Mouse (Mus musculus) frontal cortex, adult (tissue): ENCODE measurements around the gene Klk8.

ENCODE experiments used
- ATAC-seq: cut with Nextera tagmentation; 2 replicates; pipeline ENCODE4 v1.9.2; 2017; ENCODE audit warnings: mild to moderate bottlenecking, moderate library complexity, mixed read lengths; ENCODE audit not compliant: low TSS enrichment

Klk8 gene

DNA sequence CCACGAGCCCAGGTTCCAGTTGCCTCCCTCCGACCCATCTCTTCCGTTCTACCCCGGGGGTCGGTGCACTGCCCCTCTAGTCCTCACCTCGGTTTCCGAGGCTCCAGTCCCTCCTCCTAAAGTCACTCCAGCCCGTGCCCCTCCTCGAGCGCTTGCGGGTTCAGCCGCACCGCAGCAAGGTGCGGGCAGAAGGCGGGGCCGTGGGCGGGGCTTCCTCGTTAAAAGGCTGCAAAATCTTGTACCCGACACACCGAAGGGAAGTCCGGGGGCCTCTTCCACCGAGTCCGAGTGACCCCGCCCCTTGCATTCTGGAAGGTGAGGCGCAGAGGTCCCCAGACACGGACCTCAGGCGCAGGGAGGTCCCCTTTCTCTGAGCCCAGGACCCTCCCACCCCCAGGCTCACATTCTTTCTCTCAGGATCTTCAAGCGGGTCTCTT is at the start of gene Klk8:
Gene Klk8 (plus strand): TSS at position 245 of the 437 bp plus-strand sequence.
- ATAC-seq, result peak; percentile 34; the same call in 1 of the 2 replicates

DNA sequence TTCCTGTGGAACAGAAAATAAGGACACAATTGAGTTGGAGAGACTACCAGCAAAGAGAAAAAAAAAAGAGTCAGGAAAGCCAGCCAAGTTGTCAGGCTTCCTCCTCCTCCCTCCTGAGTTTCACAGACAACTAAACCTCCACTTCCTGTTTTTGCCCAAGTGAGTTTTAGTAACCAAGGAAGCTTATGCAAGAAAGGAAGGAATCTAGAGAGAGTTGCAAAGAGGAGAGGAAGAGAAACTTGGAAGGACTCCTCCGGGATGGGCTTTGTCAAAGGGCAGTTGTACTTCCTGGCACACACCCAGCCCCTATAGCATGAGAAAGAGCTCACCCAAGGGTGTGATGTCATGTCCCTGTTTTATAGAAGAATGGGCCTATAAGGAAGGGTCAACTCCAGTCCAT is 49.6 kb upstream of the Klk8 start:
- peak; percentile 47; the same call in 1 of the 2 replicates for ATAC-seq

DNA sequence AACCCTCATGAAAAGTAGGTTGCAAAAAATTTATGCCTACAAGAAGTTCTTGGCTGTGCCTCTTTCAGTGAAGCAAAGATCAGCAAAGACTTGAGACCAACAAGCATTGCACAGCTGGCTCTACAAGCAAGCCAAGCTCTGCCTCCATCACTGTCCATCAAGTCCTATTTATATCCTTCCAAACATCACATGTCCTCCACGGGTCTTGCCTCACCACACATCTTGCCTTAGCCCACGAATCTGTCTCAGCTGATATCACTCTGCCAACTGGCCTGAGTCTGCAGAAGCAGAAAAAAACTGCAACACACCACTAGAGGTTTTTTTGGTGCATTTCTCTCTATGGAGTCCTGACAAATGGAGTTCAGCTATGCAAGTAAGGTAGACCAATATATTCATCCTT is 44.6 kb upstream of the Klk8 start:
- no peak for ATAC-seq

DNA sequence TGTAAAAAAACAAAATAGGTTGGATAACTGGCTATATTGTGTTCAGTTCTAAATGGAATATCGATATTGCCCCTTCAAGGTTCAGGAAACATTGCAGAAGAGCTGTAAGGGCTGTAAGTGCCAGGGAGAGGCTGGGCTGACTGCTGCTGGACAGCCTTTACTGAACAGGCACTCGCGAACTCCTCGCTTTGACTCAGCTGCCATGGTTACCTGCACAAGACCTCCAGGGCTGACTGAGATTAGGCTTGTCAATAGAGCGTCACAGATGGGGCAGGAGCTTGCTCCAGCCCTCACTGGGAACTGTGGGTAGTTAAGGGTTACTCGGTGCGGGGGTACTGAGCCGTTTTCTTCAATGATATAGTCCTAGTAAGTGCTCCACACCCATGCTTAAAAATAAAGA is 30.9 kb upstream of the Klk8 start:
- no peak for ATAC-seq

DNA sequence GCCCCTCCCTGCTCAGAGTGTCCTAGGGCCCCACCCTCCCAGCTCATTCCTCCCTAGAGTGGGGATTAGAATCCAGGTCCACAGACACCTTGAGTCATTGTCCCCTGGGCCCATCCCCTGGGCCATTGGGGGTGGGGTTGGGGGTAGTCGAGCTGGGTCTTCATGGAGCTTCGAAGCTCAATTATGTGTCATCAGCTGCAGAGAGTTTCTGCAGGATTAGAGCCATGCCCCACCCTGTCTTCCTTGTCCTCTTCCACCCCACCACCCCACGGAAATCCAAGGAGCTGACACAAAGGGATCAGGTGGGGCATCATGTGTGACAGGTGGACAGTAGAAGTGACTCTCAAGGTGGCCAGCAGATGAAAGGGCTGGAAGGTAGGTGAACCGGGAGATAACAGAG is 28.8 kb upstream of the Klk8 start, which contains the start of gene Klk12:
Gene Klk12 (plus strand): TSS at position 301 of the 400 bp plus-strand sequence.
- no peak for ATAC-seq

DNA sequence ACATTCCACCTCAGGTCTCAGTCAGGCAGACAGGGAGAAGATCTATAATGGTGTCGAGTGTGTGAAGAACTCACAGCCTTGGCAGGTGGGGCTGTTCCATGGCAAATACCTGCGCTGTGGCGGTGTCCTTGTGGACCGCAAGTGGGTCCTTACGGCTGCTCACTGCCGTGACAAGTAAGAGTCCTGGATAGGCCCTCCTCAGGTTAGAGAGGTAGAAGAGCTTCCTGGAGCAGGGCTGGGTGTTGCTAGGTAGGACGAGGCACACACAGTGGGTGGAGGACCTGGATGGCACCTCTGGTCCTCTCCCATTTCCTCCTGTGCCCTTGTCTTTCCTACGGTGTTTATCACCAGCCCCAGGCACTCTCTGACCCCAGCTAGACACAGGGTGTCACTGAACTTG is 27.7 kb upstream of the Klk8 start:
- ATAC-seq, result no peak

DNA sequence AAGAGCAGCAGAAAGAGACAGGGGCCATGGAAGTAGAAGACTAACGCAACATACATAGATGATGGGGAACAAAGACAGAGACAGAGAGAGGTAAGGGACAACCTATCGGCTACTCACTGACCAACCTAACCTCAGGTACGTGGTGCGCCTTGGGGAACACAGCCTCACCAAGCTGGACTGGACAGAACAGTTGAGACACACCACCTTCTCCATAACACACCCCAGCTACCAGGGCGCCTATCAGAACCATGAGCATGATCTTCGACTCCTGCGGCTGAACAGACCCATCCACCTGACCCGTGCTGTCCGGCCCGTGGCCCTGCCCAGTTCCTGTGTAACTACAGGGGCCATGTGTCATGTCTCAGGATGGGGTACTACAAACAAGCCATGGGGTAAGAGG is 26.7 kb upstream of the Klk8 start:
- no peak for ATAC-seq

DNA sequence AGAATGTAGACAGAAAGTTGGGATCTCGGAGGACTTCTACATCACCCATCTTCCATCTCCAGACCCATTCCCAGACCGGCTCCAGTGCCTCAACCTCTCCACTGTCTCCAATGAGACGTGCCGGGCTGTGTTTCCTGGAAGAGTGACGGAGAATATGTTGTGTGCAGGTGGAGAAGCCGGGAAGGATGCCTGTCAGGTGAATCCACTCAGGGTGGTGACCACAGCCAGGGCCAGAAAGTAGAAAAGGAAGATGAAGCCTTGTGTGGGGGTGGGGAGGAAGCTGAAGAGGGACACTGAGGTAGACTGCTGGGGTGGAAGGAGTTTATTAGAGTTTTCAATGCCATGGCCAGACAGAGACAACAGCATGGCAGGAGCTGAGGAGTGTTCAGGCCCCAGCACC is 25.5 kb upstream of the Klk8 start:
- ATAC-seq, result no peak

DNA sequence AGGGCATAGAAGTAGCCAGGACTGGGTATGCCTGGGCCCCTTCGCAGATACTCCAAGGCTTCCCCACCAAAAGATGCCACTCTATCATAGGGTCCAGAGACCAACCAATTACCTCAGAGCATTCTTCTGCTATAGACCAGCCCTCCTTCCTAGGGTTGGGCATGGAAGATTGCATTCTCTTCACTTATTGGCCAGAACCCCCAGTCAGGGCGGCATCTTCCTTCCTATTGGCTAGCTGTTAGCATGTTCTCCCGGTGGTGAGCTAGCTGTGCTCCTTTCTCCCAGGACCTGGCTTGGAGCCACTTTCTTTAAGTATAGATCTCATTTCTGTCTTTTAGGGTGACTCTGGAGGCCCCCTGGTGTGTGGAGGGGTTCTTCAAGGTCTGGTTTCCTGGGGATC is 24.5 kb upstream of the Klk8 start:
- ATAC-seq, result no peak

DNA sequence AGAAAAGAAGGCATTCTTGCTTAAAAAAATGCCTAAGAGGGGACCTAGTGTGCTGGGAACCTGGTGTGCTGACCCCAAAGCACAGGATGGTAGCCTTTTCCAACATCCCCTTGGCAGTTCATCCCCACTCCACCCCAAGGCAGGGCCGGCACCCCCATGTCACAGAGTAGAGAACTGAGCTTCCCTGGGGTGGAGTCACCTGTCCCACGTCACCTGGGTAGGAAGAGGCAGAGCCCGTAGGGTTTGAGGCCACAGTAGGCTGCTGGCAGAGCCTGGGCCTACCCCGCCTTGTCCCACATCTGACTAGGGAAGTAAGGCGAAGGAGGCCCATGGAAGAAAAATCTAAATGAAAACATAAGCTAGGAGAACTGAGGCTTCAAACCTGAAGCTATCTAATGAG is 23.0 kb upstream of the Klk8 start, which contains the start of gene Klk11:
Gene Klk11 (plus strand): TSS at position 241 of the 400 bp plus-strand sequence.
- no peak for ATAC-seq

DNA sequence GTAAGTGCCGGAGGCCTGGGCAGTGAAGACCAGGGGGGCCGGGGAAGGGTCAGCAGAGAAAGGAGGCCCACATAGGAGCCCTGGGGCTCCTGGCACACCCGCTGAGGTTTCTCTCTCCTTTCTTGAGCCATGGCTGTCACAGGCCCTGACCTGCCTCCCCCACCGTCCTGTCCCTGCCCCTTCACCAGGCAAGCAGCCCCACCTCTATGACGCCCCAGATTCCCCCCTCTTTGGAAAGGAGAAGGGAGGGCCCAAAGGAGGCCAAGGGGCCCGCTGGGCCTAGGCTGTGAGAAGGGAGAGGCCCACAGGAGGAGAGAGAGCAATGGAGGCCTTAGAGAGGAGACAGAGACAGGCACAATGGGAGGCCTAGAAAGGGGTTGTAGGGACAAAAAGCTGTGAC is 22.6 kb upstream of the Klk8 start:
- no peak for ATAC-seq

DNA sequence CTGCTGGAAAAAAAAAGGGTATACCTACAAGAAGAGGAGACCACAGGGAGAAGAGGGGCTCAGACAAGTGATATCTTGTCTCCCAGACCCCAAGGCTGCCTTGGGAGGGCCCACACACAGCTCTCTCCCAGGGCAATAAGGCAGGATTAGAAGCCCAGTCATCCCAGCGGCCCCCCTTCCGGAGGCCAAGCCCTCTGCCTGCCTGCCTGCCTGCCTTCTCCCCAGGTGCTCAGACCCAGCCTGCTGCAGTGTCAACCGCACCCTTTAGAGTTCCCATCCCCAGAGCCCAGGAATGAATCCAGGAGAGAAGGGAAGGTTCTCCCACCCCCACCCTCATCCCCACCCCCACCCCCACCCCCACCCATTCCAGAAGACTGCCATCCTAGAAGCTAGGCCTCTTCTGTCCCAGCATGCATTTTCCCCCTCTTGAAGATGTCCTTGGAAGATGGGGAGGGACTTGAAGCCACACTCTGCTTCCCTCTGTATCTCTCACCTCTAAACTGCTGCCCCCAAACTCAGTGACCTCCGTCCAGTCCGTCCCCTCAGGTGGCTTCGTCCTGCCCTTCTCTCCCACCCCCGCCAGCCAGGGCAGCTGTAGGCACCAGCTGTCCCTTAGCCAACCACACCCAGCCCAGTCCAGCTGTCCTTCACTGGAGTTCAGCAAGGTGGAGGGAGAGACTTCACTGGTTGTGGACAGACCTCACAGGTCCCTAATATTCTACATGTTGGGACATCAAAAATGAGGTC is 21.9 kb upstream of the Klk8 start:
- no peak for ATAC-seq

DNA sequence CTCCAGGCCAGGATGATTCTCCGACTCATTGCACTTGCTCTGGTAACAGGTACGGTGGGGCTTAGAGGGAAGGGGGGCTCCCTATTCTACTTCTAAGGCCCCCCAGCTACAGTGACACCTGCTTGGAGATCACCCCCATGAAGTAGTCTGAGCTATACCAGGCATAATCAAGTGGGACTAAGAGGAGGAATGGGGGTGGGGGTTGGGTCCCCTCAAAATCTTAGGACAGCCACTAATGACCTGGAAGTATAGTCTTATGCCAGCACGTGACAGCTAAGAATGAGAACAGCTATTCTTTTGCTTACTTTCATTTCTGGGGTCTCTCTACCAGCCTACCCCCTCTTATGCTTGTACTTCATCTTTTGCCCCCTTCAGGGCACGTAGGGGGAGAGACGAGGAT is 20.9 kb upstream of the Klk8 start:
- ATAC-seq, result no peak

DNA sequence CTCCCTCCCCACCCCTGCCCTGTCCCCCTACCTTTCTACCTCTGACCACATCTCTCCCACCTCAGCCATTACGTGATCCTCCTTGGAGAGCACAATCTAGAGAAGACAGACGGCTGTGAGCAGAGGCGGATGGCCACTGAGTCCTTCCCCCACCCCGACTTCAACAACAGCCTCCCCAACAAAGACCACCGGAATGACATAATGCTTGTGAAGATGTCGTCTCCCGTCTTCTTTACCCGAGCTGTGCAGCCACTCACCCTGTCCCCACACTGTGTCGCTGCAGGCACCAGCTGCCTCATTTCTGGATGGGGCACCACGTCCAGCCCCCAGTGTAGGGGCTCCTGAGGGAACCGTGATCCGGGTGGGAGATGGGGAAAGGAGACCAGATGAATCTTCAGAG is 20.0 kb upstream of the Klk8 start:
- no peak for ATAC-seq

DNA sequence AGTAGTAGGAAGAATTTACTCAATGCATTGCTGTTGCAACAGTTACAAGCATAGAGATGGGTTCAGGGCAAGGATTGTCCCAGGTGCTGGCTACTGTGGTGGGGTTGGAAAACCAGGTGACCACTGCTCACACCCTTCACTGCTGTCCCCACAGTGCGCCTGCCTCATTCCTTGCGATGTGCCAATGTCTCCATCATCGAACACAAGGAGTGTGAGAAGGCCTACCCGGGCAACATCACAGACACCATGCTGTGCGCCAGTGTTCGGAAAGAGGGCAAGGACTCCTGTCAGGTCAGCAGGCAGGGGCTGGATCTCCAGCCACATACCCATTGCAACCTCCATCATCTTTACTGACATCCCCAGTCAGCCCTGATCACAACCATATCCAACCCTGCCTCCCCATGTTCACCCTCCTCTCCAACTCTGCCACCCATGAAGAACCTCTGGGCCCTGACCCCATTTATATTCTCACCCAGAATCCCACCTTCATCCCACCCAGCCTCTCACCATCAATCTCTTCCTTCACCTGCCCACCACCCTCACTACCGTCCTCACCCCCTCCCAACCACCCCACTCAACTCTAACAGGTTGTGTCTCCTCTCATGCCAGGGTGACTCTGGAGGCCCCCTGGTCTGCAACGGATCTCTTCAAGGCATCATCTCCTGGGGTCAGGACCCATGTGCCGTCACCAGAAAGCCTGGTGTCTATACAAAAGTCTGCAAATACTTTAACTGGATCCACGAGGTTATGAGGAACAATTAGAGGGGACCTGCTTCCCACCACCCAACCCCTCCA is 19.0 kb upstream of the Klk8 start:
- ATAC-seq, result no peak

DNA sequence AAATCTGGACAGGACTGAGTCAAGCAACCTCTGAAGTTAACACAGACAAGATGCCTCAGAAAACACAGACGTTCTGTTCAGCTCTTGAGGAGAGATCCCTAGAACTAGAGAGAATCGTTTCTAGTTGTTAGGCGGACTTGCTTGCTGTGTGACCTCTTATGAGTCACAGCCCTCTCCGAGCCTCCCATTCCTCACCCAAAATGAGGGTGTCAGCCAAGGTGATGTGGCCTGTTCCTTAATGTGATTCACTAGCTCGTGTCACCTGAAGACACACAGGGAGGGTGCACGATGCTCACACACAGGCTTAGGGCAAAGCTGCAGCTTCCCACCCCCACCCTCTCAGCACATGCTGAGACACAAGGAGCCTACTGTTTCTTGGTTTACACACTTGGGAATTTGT is 17.1 kb upstream of the Klk8 start:
- no peak for ATAC-seq

DNA sequence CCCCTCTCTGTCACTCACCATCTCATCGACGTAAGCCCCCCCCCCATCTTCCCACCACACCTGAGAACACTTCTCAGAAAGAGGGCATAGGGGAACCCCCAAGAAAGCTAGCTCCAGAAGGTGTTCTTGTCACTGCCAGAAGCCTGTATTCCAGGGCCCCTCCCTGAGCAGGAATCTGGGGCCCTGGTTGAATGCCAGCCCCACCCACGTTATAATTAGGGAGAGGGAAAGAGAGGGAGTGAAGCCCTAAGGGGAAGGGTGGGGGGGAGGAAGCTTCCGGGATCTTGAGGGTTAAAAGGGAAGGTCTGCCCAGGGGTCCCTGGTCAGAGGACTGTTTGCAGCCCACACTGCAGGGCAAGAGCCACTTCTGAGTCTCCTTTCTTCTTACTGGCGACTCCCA is 16.6 kb upstream of the Klk8 start, which contains the start of gene Klk10:
Gene Klk10 (plus strand): TSS at position 290 of the 400 bp plus-strand sequence.
- no peak for ATAC-seq

DNA sequence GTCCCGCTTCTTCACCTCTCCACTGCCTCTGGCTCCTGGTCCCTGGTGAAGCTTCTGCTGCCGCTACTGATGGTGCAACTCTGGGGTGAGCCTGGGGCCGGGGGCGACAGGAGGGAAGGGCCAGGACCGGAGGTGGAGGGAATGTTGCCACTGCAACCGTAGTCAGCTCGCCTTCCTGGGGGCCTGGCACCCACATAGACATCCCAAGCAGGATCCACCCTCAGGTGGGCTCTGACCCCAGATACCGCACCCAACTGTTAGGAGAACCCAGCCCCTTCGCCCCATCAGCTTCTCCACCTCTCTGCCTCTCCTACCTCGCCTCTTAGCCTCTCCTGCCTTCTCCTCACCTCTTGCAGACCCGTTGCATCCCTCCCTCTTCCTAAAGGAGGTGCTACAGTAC is 15.8 kb upstream of the Klk8 start:
- no peak for ATAC-seq

DNA sequence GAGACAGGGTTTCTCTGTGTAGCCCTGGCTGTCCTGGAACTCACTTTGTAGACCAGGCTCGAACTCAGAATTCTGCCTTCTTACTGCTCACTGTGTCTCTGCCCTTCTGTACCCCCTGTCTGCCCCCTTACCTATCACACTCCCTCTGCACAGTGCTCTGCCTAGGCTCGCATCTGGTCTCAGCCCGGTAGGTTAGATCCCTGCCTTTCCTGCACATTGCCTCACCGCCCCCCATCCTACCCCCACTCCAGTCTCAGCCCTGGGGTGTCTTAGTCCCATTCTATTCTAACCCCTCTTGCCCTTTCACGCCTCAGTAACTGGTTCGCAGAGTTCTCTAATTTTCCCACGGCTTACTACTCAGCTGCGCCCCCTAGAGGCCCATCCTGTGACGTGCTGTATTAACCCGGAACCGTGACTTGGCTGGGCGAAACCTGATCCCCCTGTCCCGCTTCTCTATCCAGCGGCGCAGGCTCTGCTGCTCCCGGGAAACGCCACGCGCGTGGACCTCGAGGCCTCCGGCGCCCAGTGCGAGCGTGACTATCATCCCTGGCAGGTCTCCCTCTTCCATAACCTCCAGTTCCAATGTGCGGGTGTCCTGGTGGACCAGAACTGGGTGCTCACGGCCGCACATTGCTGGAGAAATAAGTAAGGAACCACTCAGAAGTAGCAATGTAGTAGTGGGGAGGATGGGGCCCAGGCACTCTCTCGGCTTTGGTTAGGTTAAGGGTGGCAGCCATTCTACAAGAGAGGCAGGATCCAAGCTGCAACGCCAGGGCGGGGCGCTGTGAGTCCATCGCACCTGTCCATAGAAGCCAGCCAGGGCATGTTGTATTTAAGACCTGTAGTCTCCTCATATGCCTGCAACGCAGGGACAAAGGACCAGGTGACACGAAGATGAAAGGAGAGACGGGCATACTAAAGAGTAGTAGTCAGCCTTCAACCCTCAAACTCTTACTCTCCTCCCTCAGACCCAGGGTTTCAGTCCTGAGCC is 14.8 kb upstream of the Klk8 start:
- ATAC-seq, result peak; percentile 72

DNA sequence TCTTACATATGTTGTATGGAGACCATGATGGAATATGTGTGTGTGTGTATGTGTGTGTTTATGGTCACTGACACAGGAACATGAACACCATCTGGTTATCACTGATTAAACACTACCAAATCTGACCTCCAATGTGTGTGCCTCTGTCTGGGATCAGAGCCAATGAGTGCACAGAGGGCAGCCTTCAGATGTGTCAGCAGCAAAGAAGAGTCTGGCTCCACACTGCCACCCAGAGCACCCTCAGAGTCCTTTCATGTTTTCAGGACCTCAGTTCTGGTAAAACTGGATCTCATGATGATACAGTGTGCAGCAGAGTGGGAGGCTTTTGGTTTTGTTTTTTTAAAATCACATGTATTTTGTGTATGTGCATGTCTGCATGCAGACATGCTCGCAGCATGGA is 12.1 kb upstream of the Klk8 start:
- ATAC-seq, result no peak

DNA sequence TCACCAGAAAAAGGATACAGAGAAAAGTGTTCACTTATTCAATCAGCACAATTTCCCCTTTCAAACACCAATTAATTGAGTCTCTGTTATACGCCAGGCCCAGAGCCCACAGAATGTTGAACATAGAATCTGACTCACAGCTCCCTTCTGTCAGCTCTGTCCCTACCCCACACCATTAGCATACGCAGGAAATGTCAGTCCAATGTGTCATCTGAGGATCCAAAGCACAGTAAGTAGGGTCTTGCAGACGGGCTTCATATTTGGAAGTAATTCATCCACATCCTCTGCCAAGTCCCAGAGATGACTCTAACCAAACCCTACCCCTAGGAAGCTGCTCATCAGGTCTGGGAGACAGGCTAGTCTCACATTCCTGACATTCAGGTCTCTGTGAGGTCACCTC is 9.3 kb upstream of the Klk8 start:
- no peak; the same call in 1 of the 2 replicates for ATAC-seq

DNA sequence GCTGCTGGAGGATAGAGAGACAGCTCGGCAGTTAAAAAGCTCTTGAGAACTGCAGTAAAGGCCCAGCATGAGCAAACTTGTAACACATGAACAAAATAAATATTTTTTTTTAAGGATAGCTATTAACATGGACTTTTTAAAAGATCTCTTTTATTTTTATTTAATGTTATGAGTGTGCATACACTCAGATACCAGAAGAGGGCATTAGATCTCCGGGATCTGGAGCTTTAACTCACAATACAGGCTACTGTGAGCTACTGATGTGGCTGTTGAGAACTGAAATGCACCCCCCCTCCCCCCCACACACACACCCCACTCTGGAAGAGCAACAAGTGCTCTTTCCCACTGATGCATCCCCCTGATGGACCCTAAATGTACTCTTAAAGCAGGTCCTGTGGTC is 8.1 kb upstream of the Klk8 start:
- no peak for ATAC-seq
